Mouse (Mus musculus): ENCODE results near the gene Bap1. TPM values are rescaled to one million over a fixed set of nuclear protein-coding genes. Genes with fewer than 3 reads are reported as not detected.

Bap1 gene
- 122 TPM in 2 replicates for polyA plus RNA-seq (2012; rRNA removed)

GRCm38 (mm10) chr14:31251084-31251604 lies at the start of gene Bap1, which contains the start of gene Phf7:
Gene Bap1, plus strand, starts transcription at chr14:31251450.
Gene Phf7, minus strand, starts transcription at chr14:31251317.

GRCm38 (mm10) chr14:31208084-31208483 lies 43.2 kb upstream of the Bap1 start, which contains the start of gene Tnnc1:
Gene Tnnc1, plus strand, starts transcription at chr14:31208312.

GRCm38 (mm10) chr14:31216846-31217245 lies 34.4 kb upstream of the Bap1 start, which contains the start of gene Nisch:
Gene Nisch, minus strand, starts transcription at chr14:31216946.

GRCm38 (mm10) chr14:31217666-31218065 lies 33.6 kb upstream of the Bap1 start, which contains the start of gene Sema3g:
Gene Sema3g, plus strand, starts transcription at chr14:31217860.

Other genes starting within 250 kb of the Bap1 start
- gene Spcs1, start 249.8 kb upstream of the Bap1 start, polyA plus RNA-seq (2012; rRNA removed), result 273 and 290 TPM in 2 replicates
- gene Pbrm1, start 232.3 kb upstream of the Bap1 start, polyA plus RNA-seq (2012; rRNA removed), result 38.0 and 38.1 TPM in 2 replicates
- 77.5 and 80.2 TPM in 2 replicates for gene Gnl3, start 232.3 kb upstream of the Bap1 start, polyA plus RNA-seq (2012; rRNA removed)
- 28.0 and 28.7 TPM in 2 replicates for gene Smim4, start 122.5 kb upstream of the Bap1 start, polyA plus RNA-seq (2012; rRNA removed)
- gene Nt5dc2, start 120.4 kb upstream of the Bap1 start, polyA plus RNA-seq (2012; rRNA removed), result 136 and 140 TPM in 2 replicates
- gene Stab1, start 82.8 kb upstream of the Bap1 start, polyA plus RNA-seq (2012; rRNA removed), result 18.6 and 21.0 TPM in 2 replicates
- 3.6 and 17.2 TPM in 2 replicates for gene Tnnc1, start 43.1 kb upstream of the Bap1 start, polyA plus RNA-seq (2012; rRNA removed)
- gene Nisch, start 34.5 kb upstream of the Bap1 start, polyA plus RNA-seq (2012; rRNA removed), result 308 and 353 TPM in 2 replicates
- gene Sema3g, start 33.6 kb upstream of the Bap1 start, polyA plus RNA-seq (2012; rRNA removed), result 1.3 and 1.6 TPM in 2 replicates
- gene Phf7, start 133 bp upstream of the Bap1 start, polyA plus RNA-seq (2012; rRNA removed), result 6.0 and 6.6 TPM in 2 replicates
- gene Dnah1, start 72.4 kb downstream of the Bap1 start, polyA plus RNA-seq (2012; rRNA removed), result 4.3 and 4.4 TPM in 2 replicates
- gene Capn7, start 85.2 kb downstream of the Bap1 start, polyA plus RNA-seq (2012; rRNA removed), result 72.0 and 79.6 TPM in 2 replicates
- 169 and 181 TPM in 2 replicates for gene Sh3bp5, start 184.6 kb downstream of the Bap1 start, polyA plus RNA-seq (2012; rRNA removed)
- 13.0 and 13.6 TPM in 2 replicates for gene Eaf1, start 242.9 kb downstream of the Bap1 start, polyA plus RNA-seq (2012; rRNA removed)
- gene Mettl6, start 243.6 kb downstream of the Bap1 start, polyA plus RNA-seq (2012; rRNA removed), result 18.2 and 20.4 TPM in 2 replicates